Mouse (Mus musculus) testis, adult 2 months (tissue): ENCODE results near the gene Klhl18.

Experiments
- CTCF ChIP-seq: fragments of 200-500 bp; IDR thresholded peaks from 2 replicates; pipeline ENCODE4 v1.5.1; 2012; ENCODE audit warnings: low read depth, mild to moderate bottlenecking, inconsistent platforms, low read length, moderate library complexity; ENCODE audit not compliant: control insufficient read depth, insufficient read depth, insufficient replicate concordance
- POLR2A ChIP-seq: fragments of 200-500 bp; IDR thresholded peaks from 2 replicates; pipeline ENCODE4 v1.6.1; 2012; ENCODE audit warnings: low read depth, mild to moderate bottlenecking, inconsistent platforms, low read length, moderate library complexity; ENCODE audit not compliant: control insufficient read depth

GRCm38 (mm10) chr9:110477951-110478350 is 1.5 kb upstream of the Klhl18 start:
- no peak for TF ChIP-seq CTCF
- TF ChIP-seq POLR2A = no peak; the same call in 1 of the 2 replicates
